Mouse (Mus musculus) forelimb bud, embryonic 11.5 days (tissue): ENCODE results near the gene Sppl2b.

Source experiments
- DNase-seq: peaks from one replicate; pipeline ENCODE4 v3.0.0-alpha.2; 2012; ENCODE audit warnings: low read depth, low spot score

Sppl2b gene

DNA sequence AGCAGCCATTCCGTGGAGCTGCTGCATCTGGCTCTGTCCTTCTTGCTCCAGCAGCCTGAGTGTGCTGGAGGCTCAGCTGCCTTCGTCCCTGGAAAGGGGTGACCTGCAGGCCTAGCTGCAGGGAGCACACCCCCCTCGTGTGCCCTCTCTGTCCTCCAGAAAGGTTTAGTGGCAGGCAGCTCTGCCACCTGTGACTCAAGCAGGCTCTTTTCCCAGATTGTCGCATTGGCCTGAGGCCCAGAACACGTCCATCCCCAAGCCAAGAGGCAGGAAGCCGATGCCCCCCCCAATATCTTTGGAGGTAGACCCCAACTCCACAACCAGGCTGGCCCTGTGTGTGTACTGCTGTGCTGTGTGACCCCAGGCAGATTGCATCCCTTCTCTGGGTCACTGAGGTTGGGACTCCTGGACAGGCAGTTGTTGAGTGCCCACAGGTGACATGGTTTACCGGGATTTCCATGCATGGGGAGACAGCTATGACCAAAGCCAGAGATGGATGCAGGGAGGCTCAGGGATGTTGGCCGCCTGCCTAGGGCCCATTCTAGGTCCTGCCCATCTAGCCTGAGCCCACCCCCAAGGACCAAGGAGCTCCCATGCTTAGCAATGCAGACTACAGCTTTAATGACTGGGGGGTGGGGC is 9.9 kb upstream of the Sppl2b start:
- no peak for DNase-seq

DNA sequence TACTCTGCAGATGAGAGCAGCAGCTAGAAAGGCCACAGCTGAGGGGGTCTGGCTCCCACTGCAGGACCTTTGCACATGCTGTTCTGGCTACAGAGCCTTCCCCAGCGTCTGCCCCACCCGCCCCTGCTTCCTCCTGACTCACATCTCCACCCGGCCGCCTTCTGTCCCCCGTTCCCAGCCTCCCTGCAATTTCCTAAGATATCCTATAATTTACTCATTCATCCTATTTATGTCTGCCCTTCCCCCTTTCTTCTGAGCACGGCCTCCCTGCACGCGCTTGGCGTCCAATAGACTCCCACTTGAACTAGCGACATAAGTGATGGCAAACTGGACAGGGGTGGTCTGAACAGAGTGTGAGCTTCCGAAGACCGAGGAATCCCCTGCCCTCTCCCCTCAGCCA is 9.3 kb upstream of the Sppl2b start:
- no peak for DNase-seq

DNA sequence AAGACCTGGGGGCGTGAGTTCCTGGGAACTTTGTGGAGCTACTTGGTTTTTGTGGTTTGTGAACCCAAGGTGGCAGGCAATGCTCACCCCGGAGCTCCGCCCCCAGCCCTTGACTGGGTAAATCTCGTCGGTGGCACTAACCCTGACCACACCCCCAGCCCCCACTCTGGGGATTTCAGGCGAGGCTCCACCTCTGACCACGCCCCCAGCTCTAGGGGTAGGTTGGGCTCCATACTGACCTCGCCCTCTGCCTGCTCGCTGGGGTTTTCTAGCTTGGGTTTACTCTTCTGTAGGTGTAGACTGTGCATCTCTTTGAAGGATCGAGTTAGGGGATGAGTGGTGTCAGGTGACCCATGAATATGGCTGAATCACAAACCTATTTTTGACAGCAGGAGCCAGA is 6.5 kb upstream of the Sppl2b start:
- no peak for DNase-seq

DNA sequence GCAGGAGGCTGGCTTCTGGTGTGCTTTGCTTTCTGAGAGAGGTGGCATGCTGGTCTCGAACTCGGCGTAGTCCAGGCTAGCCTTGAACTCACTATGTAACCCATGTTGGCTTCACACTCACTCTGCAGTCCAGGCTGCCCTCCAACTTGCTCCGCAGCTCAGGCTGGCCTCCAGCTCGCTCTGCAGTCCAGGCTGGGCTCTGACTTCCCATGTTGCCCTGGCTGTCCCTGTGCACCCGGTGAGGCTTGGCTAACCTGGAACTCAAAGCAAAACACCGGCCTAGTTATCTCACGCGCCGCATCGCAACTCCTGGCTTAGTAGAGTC is 636 bp downstream of the Sppl2b start:
- DNase-seq: no peak

DNA sequence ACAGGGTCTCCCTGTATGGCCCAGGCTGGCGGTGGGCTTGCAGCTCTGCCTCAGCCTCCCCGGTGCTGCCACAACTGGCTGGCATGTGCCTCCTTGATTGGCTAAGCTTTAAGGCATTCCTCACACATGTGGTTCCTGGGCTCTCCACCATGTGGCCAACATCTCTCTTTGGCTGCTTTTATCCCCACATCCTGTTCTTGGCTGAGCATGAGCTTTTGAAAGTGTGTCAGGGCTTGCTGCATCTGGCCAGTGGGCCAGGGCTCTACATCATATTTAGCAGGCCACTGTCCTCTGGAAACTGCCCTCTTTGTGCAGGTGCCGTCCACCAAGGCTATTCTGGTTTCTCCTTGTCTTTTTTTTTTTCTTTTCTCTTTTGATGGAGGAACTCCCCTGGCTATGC is 1.2 kb downstream of the Sppl2b start:
- DNase-seq: peak; percentile 41

DNA sequence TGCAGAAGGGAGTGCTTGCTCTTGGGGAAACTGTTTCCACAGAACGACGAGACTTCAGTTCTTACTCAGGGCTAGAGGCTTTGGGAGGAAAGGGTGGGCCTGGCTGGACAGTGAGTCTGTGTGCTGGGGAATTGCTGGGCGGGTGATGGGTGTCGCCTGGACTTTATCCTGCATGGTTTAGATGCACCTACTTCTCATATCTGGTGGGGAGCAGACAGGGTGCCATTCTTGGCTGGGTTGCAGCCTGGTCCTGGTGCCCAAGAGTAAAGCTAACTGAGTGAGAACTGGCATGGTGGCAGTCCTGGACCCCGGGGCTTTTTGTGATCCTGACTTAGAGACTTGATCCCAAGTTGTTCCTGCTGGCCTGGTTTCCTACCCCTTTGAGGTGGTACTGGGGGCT is 1.8 kb downstream of the Sppl2b start:
- DNase-seq: no peak

DNA sequence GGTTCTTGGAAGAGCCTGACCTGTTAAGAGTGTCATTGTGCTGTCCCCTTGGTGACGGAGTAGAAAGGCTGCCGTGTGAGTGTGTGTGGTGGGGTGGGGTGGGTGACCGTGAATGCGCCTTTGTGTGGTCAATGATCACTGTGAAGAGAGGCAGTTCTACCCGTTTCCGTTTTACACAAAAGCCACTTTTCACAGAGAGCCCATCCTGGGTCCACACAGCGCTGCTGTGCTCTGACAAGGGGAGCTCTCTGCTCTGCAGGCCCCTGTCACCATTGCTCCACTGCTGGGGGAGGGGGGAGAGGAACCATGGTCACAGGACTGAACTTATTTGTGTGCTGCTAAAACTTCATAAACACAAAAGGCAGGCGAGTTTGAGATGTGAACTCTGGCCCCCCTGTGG is 2.3 kb downstream of the Sppl2b start:
- no peak for DNase-seq

DNA sequence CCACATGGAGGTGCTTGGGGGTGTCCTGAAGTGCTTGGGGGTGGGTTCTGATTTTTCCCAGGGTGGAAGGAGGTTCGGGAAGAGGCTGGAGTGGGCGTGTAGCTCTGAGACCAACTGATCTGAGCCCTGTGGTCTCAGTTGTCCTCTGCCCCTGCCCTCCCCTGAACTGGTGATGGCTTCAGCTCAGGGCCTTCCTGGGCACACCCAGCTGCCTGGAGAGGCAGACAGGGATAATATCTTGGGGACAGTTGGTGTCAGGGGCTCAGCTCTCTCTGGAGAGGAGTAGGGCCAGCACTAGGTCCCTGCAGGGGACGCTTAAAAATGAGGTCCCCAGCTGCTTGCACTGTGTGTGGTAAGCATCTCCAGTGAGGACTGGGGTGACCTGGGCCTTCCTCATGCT is 2.8 kb downstream of the Sppl2b start:
- no peak for DNase-seq

DNA sequence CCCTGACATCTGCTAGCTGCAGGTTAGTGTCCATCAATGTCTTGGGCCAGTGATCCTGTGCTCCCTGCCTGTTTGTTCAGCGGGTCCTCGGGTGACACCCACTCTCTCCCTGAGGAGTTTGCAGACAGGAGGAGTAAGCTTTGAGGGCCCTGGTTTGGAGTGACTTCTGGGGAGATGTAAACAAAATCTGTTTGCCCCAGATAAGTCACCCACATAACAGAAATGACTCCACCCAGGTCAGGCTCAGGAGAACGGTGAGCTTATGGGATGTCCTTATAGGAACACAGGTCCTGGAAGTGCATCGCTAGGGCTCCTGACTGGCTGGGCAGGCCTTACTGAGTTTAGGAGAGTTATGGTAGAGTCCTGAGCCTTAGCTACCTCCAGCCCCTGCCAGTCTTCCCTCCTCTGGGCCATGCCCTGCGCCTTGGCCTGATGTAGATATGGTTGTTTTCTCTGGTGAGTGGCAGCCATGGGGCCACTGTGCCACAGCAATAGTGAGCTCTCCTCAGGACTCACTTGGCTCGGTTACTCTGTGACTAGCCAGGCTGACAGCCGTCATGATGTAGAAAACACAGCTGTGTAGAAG is 3.4 kb downstream of the Sppl2b start:
- DNase-seq: no peak

DNA sequence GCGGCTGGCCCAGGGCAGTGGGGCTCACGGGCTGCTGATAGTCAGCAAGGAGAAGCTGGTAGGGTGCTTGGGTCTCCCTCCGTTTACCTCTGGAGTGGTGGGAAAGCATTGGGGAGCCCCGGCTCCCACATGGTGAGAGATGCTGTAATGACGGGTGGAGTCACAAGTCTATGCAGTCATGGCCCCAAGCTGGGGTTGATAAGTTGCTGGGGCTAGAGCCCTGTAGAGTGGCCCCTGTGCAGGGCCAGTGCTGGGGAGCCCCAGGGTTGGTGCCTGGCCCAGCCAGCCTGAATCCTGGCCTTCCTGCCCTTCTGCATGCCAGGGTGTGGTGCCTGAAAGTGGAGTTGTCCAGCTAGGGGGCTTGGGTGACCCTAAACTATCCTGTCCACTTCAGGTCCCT is 7.2 kb downstream of the Sppl2b start:
- no peak for DNase-seq

DNA sequence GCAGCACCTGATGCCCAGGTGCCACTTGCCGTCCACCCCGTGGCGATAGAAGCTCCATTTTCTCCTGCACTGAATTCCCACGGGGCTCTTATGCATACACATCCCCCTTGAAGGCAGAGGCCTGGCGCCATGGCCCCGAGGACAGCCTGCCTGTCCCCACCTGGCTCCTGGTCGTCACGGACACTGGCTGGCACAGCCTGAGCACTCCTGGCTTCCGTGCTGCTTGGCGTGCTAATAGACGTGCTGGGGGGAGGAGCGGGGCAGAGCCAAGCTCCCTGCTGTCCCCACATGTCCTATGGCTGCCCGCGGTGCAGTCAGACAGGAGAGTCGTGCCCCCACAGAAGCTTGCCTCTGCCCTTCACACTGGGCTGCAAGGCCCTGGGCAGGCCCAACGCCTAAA is 9.4 kb downstream of the Sppl2b start:
- DNase-seq: no peak

DNA sequence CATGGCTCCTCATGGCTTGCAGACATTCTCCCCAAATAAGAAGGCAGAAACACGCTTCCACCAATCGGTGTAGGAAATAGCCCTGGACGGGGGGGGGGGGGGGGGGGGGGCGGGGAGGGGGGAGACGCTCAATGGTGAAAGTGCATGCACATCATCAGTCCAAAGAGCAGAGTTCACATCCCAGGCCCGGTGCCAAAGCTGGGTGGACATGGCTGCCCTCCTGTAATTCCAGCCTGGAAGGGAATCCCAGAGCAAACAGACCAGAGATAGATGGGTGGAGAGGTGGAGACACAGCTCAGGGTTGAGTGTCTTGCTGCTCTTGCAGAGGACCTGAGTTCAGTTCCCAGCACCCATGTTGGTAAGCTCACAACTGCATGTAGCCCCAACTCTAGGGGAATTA is 15.9 kb downstream of the Sppl2b start:
- no peak for DNase-seq

DNA sequence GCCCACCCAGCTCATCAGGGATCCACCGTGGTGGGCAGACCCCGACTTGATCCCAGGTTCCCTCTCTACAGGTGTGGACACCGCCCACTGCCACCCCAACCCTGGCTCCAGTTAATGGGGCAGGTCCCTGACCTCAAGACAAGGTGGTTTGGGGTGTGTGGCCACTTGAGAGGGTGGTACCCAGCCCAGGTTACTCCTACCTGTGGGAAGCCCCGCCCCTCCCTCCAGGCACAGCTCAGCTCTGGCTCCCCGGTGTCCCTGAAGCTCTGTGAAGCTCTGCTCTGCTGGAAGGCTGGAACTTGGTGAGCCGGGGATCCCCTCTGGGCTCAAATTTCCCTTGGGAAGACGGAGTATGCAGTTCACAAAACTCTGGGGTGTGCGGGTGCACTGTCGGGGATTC is 16.5 kb downstream of the Sppl2b start, which contains the start of gene Tmprss9:
Gene Tmprss9, plus strand, starts transcription at position 268 of the 400 bp plus-strand sequence.
- DNase-seq: no peak

DNA sequence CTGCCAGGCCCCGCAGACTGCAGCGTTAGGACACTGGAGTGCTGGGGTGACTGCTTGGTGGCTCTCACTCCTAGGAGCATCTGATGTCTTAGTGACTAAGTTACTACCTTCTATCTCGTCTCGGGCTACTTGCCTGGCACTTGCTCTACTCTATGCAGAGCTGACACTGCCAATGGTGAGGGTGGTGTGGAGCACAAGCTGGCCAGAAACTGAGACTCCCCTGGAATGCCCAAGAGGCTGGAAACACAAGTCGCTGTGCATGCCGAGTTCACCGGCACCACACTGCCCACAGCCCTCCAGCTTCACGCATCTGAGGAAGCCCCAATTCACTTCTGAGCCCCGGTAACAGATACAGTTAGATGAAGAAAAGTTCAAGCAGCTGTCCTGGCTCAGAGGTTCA is 19.0 kb downstream of the Sppl2b start:
- DNase-seq: no peak

DNA sequence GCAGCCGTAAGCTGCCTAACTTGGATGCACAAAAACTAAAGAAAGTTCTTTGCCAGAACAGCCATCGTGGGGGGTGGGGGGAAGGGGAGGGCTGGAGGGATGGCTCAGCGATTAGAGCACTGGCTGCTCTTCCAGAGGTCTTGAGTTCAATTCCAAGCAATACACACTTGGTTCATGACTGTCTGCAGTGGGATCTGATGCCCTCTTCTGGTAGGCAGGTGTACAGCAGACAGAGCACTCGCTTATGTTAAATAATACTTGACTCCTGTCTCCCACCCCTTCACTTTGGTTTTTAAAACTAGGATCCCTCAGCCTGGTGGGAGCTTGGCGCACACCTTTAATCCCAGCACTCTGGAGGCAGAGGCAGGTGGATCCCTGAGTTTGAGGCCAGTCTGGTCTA is 21.0 kb downstream of the Sppl2b start:
- peak; percentile 63 for DNase-seq

DNA sequence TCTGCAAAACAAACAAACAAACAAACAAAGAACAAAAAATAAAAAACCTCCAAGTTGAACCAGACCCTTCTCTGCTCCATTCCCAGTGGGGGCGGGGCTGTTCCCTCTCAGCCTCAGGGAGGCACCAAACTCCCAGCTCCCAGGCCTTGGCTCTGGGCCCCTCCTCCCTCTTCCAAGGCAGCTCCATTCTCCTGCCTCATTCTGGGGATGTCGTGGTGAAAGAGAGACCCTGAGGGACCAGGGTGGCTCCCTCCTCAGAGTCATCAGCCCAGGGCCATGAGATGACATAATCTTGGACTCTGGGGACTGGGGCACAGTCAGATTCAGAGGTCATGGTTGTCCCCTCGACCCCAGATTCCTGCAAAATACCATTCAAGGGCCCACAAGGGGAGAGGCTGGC is 21.5 kb downstream of the Sppl2b start:
- no peak for DNase-seq

DNA sequence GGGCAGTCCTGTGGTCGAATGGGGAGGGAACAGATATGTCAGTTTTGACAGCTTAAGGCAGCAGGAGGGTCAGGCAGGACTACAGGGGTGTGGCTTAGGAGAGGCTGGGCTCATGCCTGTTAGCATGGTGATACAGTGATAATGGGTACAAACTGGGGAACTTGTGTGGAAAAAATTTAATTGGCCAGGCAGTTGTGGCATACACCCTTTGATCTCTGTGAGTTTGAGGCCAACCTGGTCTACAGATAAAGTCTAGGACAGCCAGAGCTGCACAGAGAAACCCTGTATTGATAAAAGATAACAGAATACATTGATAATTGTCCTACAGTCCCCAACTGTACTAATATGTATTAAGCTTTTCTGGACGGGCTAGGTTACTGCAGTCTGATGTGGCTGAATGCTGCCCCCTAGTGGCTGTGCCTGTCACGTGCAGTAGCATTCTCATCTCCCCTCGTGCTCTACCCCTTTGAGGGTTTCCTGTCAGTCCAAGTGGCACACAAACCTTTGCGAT is 25.1 kb downstream of the Sppl2b start:
- DNase-seq: peak; percentile 73

DNA sequence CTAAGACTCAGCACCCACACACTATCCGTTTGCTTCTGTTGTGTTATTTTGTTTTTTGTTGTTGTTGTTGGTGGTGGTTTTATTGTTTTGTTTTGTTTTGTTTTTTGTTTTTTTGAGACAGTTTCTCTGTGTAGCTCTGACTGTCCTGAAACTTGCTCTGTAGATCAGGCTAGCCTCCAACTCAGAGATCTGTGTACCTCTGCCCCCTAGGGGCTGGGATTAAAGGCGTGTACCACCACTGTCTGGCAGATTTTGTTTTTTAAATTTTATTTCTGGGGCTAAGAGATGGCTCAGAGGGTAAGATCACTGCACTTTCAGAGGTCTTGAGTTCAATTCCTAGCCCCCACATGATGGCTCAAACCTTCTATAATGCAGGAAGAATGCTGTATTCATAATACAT is 25.8 kb downstream of the Sppl2b start:
- DNase-seq: no peak

DNA sequence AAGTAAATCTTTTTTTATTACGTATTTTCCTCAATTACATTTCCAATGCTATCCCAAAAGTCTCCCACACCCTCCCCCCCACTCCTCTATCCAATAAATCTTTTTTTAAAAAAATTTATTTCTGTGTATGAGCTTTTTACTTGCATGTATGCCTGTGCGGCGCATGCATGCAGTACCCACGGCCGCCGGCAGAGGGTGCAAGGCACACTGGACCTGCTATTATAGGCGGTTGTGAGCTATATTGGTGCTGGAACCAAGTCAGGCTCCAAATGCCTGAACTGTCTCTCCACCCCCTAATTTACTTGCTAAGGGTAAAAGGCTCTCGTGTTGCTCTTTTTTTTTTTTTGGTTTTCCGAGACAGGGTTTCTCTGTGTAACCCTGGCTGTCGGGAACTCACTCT is 26.2 kb downstream of the Sppl2b start:
- peak; percentile 72 for DNase-seq

DNA sequence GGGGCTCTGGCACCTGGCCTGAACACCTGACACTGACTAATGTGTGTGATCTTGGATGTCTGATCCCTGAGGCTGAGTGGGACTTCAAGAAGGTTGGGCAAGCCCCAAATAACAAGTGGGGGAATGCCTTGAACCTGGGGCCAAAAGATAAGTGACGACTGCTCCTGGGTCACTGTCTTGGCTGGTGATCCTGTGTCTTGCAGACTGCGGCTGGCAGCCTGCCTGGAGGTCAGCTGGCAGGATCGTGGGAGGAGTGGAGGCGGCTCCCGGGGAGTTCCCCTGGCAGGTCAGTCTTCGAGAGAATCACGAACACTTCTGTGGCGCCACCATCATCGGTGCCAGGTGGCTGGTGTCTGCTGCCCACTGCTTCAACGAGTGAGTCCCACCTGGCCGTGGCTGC is 32.1 kb downstream of the Sppl2b start:
- no peak for DNase-seq

DNA sequence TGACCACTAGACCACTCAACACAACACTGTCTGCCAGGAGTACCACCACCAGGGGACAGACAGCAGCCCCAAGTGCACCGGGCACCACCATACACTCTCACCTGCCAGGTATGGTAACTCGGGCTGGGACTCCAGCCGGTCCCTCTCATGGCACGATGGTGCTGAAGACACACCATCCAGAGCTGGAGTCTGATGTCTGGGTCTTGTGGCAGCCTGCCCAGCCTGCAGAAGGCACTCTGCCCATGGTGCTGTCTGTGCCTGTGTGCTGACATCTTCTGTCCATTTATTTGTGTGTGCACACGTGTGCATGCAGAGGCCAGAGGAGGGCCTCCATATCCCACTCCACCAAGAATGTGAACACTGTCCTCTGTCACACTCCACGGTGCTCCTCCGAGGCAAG is 40.0 kb downstream of the Sppl2b start:
- DNase-seq: no peak

DNA sequence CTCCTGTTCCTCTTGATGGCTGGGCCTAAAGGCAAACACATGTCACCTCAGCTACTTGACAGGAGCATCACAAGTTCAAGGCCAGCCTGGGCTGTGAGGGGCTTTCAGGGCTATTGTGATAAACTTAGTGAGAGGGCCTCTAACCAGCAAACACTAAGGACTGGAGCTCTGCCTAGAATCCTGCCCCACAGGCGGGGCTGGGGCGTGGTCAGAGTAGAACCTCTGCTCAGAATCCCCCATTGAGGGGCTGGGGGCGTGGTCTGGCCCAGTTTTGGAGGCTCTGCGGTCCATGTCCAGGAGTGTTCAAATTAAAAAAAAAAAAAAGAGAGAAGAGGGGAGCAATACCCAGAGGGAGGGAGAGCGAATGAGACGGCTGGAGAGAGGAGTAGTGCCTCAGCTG is 40.6 kb downstream of the Sppl2b start:
- DNase-seq: no peak

DNA sequence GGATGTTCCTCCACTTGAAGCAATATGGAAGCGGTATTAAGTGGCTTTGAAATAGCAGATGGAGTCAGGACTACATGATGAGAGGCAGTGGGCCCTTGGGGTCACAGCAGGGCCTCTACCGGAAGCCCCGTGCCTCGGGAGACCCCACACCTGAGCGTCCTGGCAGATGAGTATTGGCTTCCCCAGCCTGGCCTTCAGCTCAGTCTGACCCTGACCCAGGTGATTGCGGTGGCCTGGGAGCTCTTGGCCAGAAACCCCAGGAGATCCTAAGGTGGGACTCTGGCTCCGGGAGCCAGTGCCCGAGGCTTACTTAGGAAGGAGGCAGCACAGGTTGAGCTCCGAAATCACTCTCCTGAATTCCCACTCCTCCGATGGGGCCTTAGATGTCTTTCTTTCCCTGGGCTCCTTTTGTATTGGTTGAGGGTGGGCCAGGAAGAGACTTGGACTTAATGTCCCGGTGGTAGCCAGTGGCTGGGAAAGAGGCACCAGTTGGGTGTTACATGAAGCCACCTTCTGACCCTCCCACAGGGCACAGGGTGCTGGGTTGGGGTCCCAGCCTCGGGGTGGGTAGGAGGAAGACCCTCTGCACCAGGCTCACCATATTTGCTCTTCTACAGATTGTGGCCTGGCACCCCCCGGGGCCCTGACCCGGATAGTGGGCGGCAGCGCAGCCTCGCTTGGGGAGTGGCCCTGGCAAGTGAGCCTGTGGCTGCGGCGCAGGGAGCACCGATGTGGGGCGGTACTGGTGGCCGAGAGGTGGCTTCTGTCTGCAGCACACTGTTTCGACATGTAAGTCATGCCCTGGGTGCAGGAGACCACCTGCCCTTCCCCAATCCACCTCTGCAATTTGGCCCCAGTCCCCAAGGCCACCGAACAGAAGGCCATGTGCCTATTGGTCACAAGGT is 41.8 kb downstream of the Sppl2b start:
- no peak for DNase-seq
